Mouse (Mus musculus) myocyte (in vitro differentiated cells): ENCODE measurements around the gene Usp6nl.
A peak's percentile ranks its signal among the peaks of the same experiment; 100 is the strongest.

Experiments used
- CEBPB ChIP-seq: IDR thresholded peaks from 2 replicates; pipeline ENCODE4 v1.6.1; 2011; ENCODE audit warnings: mild to moderate bottlenecking, moderate library complexity; ENCODE audit not compliant: poor library complexity, insufficient read depth, severe bottlenecking
- E2F4 ChIP-seq: IDR thresholded peaks from one replicate; pipeline ENCODE4 v1.6.1; 2011; ENCODE audit warnings: mild to moderate bottlenecking, control low read depth, moderate library complexity; ENCODE audit not compliant: insufficient read depth
- MAX ChIP-seq: IDR thresholded peaks from one replicate; pipeline ENCODE4 v1.6.1; 2011; ENCODE audit warnings: low read depth, mild to moderate bottlenecking, control low read depth
- MYOD1 ChIP-seq, 3 experiments: IDR thresholded peaks; one replicate each; pipeline ENCODE4 v1.6.1; 2011; ENCODE audit warnings: control low read depth in 2 of 3, low read depth in 2 of 3, mild to moderate bottlenecking in 2 of 3, moderate library complexity in 1 of 3; ENCODE audit not compliant: insufficient read length in 2 of 3, control insufficient read depth in 1 of 3
- MYOG ChIP-seq, 3 experiments: IDR thresholded peaks; one replicate each; pipeline ENCODE4 v1.6.1; 2011; ENCODE audit warnings: control low read depth in 2 of 3, low read depth in 2 of 3, mild to moderate bottlenecking in 2 of 3; ENCODE audit not compliant: insufficient read length in 2 of 3, control insufficient read depth in 1 of 3, insufficient read depth in 1 of 3
- POLR2A ChIP-seq: IDR thresholded peaks from one replicate; pipeline ENCODE4 v1.6.1; 2011; ENCODE audit warnings: low read depth, mild to moderate bottlenecking, control low read depth, moderate library complexity; ENCODE audit not compliant: insufficient read length
- POLR2AphosphoS2 ChIP-seq: IDR thresholded peaks from one replicate; pipeline ENCODE4 v1.6.1; 2011; ENCODE audit warnings: low read depth, control low read depth; ENCODE audit not compliant: insufficient read length
- REST ChIP-seq: IDR thresholded peaks from one replicate; pipeline ENCODE4 v1.6.1; 2011; ENCODE audit warnings: mild to moderate bottlenecking, control low read depth, moderate library complexity; ENCODE audit not compliant: insufficient read depth, insufficient read length
- TCF12 ChIP-seq: IDR thresholded peaks from one replicate; pipeline ENCODE4 v1.6.1; 2011; ENCODE audit warnings: mild to moderate bottlenecking, control low read depth; ENCODE audit not compliant: poor library complexity, insufficient read depth, severe bottlenecking
- USF1 ChIP-seq: IDR thresholded peaks from one replicate; pipeline ENCODE4 v1.6.1; 2011; ENCODE audit warnings: low read depth, mild to moderate bottlenecking, control low read depth, moderate library complexity

- TF ChIP-seq POLR2AphosphoS2 (no peak), POLR2A (no peak), TCF12 (no peak), USF1 (no peak), E2F4 (no peak), MAX (no peak), MYOD1 (IDR thresholded peaks at IDR 0.05; ENCODE audit: control insufficient read depth in 1 of 3, insufficient read length in 2 of 3, low read depth in 2 of 3) (no peak), MYOG (IDR thresholded peaks at IDR 0.05; ENCODE audit: control insufficient read depth in 1 of 3, insufficient read depth in 1 of 3, insufficient read length in 2 of 3, low read depth in 2 of 3) (no peak), REST (no peak), CEBPB (0 out of 2 replicates have a peak, but pooled peaks have one; percentile 14)
Measured at GRCm38 (mm10) chr2:6333570-6333969, 11.1 kb downstream of the Usp6nl start.
